Mouse (Mus musculus): ENCODE data around the gene Samd3. TPM values are rescaled to one million over a fixed set of nuclear protein-coding genes. Genes with fewer than 3 reads are reported as not detected.

Samd3 gene
- polyA plus RNA-seq (2016; fragmentation: Nextera tagmentation; extraction: Ambion mirVana): 0.08 TPM in 1 of 2 replicates, not detected in the other

DNA sequence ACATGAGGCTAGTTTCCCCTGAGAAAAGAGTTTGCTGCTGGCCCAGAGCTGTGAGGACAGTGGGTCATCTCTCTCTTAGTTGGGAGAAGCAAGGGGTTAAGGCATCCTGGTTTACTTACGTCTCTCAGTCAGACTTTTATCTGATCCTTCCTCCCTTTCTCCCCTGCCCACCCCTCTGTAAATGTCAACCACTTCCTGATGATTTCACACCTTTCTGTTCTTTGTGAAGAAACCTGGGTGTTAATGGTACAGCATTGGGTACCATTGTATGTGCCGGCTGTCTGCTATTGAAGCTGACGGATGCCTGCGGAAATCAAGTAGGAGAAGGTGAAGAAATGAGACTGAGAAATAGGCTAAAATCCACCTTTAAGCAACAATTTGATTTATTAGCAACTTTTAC, at the start of gene Samd3:
Gene Samd3, plus strand, starts transcription at position 220 of the 400 bp plus-strand sequence.
- no peak within 1 kb of the TSS for H3K4me3 ChIP-seq
- no peak within 1 kb of the TSS for H3K27ac ChIP-seq
- H3K9me3 ChIP-seq (replicated peaks): no peaks in the 10 kb centered on the region
- H3K27me3 ChIP-seq (ENCODE audit: low read depth, poor library complexity, severe bottlenecking): no peaks in the 10 kb centered on the region
- WGBS: 26% methylated on average over 4 of the region's 4 CpGs
- peaks cover 49% of the 10 kb centered on the region for H3K4me1 ChIP-seq
- no peaks in the 10 kb centered on the region for H3K36me3 ChIP-seq
- DNase-seq (ENCODE audit: low spot score): no peak

GRCm38 (mm10) chr10:26185289-26185688, 44.2 kb upstream of the Samd3 start:
- Histone ChIP-seq H3K9me3 (replicated peaks) (no peaks in the 10 kb centered on the region), H3K36me3 (no peaks in the 10 kb centered on the region), H3K4me1 (no peaks in the 10 kb centered on the region), H3K27me3 (ENCODE audit: low read depth, poor library complexity, severe bottlenecking) (no peaks in the 10 kb centered on the region), H3K4me3 (no peak overlapping the region), H3K27ac (no peak overlapping the region)
- DNase-seq (ENCODE audit: low spot score): no peak
- 72% methylated on average over 5 of the region's 5 CpGs for WGBS

DNA sequence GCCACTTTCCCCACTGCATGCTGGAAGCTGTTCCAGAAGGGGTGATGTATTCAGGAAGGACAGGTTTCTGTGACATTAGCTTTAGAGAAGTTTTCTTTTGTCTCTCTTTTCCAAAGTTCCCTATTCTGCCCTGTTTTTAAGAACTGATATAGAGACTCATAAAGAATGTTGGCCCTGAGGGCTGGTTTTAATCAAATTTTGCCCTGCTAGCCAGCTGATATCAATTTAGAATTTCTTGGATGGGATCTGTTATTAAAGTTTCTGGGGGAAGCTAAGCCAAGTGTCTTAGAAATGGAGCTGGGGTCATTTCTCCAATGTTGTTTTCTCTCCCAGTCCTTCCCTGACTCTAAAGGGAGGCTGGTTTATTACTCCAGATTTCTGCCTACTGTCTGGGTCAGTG, 38.7 kb upstream of the Samd3 start:
- no peak for DNase-seq (ENCODE audit: low spot score)
- Histone ChIP-seq H3K27me3 (ENCODE audit: low read depth, poor library complexity, severe bottlenecking) (no peaks in the 10 kb centered on the region), H3K4me1 (0 out of 2 replicates have a peak, but pooled peaks cover 4% of the 10 kb centered on the region), H3K27ac (no peak overlapping the region), H3K9me3 (replicated peaks) (no peaks in the 10 kb centered on the region), H3K4me3 (no peak overlapping the region), H3K36me3 (no peaks in the 10 kb centered on the region)

GRCm38 (mm10) chr10:26194892-26195291, 34.6 kb upstream of the Samd3 start:
- Histone ChIP-seq H3K36me3 (no peaks in the 10 kb centered on the region), H3K9me3 (replicated peaks) (no peaks in the 10 kb centered on the region), H3K27ac (no peak overlapping the region), H3K4me1 (0 out of 2 replicates have a peak, but pooled peaks cover 4% of the 10 kb centered on the region), H3K27me3 (ENCODE audit: low read depth, poor library complexity, severe bottlenecking) (no peaks in the 10 kb centered on the region), H3K4me3 (no peak overlapping the region)
- DNase-seq (ENCODE audit: low spot score): no peak
- 79% methylated on average over 1 of the region's 1 CpGs for WGBS

GRCm38 (mm10) chr10:26202708-26203368, 26.7 kb upstream of the Samd3 start:
- H3K27ac ChIP-seq: no peak overlapping the region
- H3K36me3 ChIP-seq: no peaks in the 10 kb centered on the region
- no peaks in the 10 kb centered on the region for H3K27me3 ChIP-seq (ENCODE audit: low read depth, poor library complexity, severe bottlenecking)
- no peaks in the 10 kb centered on the region for H3K9me3 ChIP-seq (replicated peaks)
- no peak for DNase-seq (ENCODE audit: low spot score)
- WGBS: 92% methylated on average over 9 of the region's 9 CpGs
- H3K4me1 ChIP-seq: no peaks in the 10 kb centered on the region
- no peak overlapping the region for H3K4me3 ChIP-seq

DNA sequence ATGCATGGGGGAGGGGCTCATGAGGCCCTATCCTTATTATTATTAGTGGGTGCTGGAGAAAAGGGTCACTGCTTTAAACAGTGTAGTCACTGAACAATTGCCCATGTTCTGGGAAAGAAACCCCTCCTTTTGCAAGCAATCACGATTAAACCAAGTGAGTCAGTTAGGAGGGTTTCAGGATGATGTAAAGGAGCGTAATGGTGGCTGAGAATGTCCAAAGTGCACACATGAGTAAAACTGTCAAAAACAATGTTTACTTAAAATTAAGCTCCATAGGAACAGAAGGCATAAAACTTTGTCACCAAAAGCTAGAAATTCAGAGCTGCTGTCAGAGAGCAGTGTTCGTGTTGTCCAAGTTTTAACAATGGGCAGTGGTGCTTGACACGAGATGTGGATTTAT, 8.8 kb upstream of the Samd3 start:
- Histone ChIP-seq H3K27me3 (ENCODE audit: low read depth, poor library complexity, severe bottlenecking) (peaks cover 5% of the 10 kb centered on the region; the same call in 1 of the 2 replicates), H3K36me3 (no peaks in the 10 kb centered on the region), H3K27ac (no peak overlapping the region), H3K4me1 (peaks cover 6% of the 10 kb centered on the region), H3K4me3 (no peak overlapping the region), H3K9me3 (replicated peaks) (no peaks in the 10 kb centered on the region)
- DNase-seq (ENCODE audit: low spot score): no peak
- WGBS: 89% methylated on average over 4 of the region's 4 CpGs

DNA sequence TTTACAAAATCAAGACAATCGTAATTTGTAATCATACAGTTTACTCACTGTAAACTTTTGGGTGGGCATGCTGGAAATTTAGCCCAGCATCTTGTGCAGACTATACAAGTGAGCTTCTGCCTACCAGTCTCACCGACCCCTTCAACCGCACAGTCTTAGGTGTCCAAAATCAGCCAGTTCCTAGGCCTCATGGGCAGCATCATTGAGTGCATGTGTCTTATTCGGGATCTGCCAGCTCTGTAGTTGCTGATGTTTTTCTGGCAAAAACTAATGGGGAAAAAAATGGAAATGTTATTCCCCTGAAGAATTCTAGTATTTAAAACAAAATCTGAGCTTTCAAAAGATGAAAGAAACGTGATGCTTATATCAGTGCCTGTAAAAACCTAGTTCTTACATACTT, 3.3 kb upstream of the Samd3 start:
- Histone ChIP-seq H3K36me3 (no peaks in the 10 kb centered on the region), H3K4me1 (peaks cover 45% of the 10 kb centered on the region), H3K27ac (no peak overlapping the region), H3K27me3 (ENCODE audit: low read depth, poor library complexity, severe bottlenecking) (no peaks in the 10 kb centered on the region), H3K4me3 (no peak overlapping the region), H3K9me3 (replicated peaks) (no peaks in the 10 kb centered on the region)
- WGBS: 78% methylated on average over 5 of the region's 5 CpGs
- no peak for DNase-seq (ENCODE audit: low spot score)

DNA sequence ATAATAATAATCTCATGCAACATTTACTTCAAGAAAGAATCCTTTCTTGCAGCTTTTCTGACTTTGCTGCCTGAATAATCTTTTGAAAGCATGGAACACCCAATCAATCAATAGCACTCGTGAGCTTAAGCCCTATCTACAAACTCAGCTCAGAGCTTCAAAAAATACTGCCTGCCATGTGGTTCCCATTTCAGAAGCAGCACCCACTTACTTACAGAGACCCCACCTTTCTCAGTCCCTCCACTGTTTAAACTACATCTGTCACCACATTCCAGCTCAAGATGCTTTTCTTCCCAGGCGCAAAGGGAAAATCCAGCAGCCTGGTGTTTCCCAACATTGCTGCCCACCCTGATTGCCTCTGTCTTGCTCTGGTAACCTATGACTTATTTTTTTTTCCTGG, 2.8 kb upstream of the Samd3 start:
- H3K27ac ChIP-seq: no peak overlapping the region
- peaks cover 45% of the 10 kb centered on the region for H3K4me1 ChIP-seq
- 30% methylated on average over 2 of the region's 2 CpGs for WGBS
- DNase-seq (ENCODE audit: low spot score): peak; percentile 36
- no peak overlapping the region for H3K4me3 ChIP-seq
- H3K36me3 ChIP-seq: no peaks in the 10 kb centered on the region
- no peaks in the 10 kb centered on the region for H3K27me3 ChIP-seq (ENCODE audit: low read depth, poor library complexity, severe bottlenecking)
- no peaks in the 10 kb centered on the region for H3K9me3 ChIP-seq (replicated peaks)

- no peaks in the 10 kb centered on the region for H3K9me3 ChIP-seq (replicated peaks)
Measured at GRCm38 (mm10) chr10:26228187-26228586, 1.3 kb upstream of the Samd3 start.

GRCm38 (mm10) chr10:26232071-26232653, 2.7 kb downstream of the Samd3 start:
- 65% methylated on average over 3 of the region's 3 CpGs for WGBS
- Histone ChIP-seq H3K4me1 (peaks cover 32% of the 10 kb centered on the region), H3K9me3 (replicated peaks) (no peaks in the 10 kb centered on the region), H3K36me3 (no peaks in the 10 kb centered on the region), H3K27me3 (ENCODE audit: low read depth, poor library complexity, severe bottlenecking) (no peaks in the 10 kb centered on the region), H3K27ac (no peak overlapping the region), H3K4me3 (no peak overlapping the region)
- no peak for DNase-seq (ENCODE audit: low spot score)

More at GRCm38 (mm10) chr10:26228187-26228586, 1.3 kb upstream of the Samd3 start:
- Histone ChIP-seq H3K27me3 (ENCODE audit: low read depth, poor library complexity, severe bottlenecking) (no peaks in the 10 kb centered on the region), H3K4me3 (no peak overlapping the region), H3K4me1 (peaks cover 49% of the 10 kb centered on the region), H3K27ac (no peak overlapping the region), H3K36me3 (no peaks in the 10 kb centered on the region)
- no peak for DNase-seq (ENCODE audit: low spot score)

DNA sequence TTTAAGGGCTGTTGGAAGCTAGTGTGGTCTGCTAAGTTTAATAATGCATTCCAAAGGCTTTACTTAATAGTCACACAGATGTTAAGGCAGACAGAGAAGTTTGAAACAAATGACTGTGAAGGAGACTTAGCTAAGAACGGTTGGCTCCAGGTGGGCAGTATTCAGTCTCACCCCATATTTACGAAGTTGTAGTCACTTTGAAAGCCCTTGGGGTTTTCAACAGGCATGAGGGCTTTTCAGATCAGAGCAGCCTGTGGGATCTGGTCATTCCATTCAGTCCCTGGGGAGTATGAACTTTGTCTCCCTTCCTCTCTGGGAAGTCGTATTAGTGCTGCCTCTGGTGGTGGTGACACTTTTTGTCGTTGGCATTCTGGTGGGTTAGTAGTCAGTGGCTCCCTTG, 9.1 kb downstream of the Samd3 start:
- 50% methylated on average over 4 of the region's 4 CpGs for WGBS
- Histone ChIP-seq H3K4me3 (no peak overlapping the region), H3K9me3 (replicated peaks) (no peaks in the 10 kb centered on the region), H3K36me3 (no peaks in the 10 kb centered on the region), H3K27me3 (ENCODE audit: low read depth, poor library complexity, severe bottlenecking) (no peaks in the 10 kb centered on the region), H3K27ac (no peak overlapping the region), H3K4me1 (0 out of 2 replicates have a peak, but pooled peaks cover 3% of the 10 kb centered on the region)
- DNase-seq (ENCODE audit: low spot score): no peak

GRCm38 (mm10) chr10:26239090-26239489, 9.6 kb downstream of the Samd3 start:
- 61% methylated on average over 1 of the region's 1 CpGs for WGBS
- Histone ChIP-seq H3K4me3 (no peak overlapping the region), H3K27ac (no peak overlapping the region), H3K27me3 (ENCODE audit: low read depth, poor library complexity, severe bottlenecking) (no peaks in the 10 kb centered on the region), H3K36me3 (no peaks in the 10 kb centered on the region), H3K9me3 (replicated peaks) (no peaks in the 10 kb centered on the region), H3K4me1 (0 out of 2 replicates have a peak, but pooled peaks cover 3% of the 10 kb centered on the region)
- no peak for DNase-seq (ENCODE audit: low spot score)

- 88% methylated on average over 3 of the region's 3 CpGs for WGBS
- H3K27ac ChIP-seq: no peak overlapping the region
- no peak overlapping the region for H3K4me3 ChIP-seq
- no peaks in the 10 kb centered on the region for H3K36me3 ChIP-seq
- no peaks in the 10 kb centered on the region for H3K27me3 ChIP-seq (ENCODE audit: low read depth, poor library complexity, severe bottlenecking)
- no peaks in the 10 kb centered on the region for H3K9me3 ChIP-seq (replicated peaks)
- 0 out of 2 replicates have a peak, but pooled peaks cover 3% of the 10 kb centered on the region for H3K4me1 ChIP-seq
- DNase-seq (ENCODE audit: low spot score): no peak
Measured at GRCm38 (mm10) chr10:26243203-26243602, 13.7 kb downstream of the Samd3 start.
